Comparison of ENCODE assay signal across 23 mouse cellular contexts in genomic region chr19:59265907-59266306, GRCm38 (mm10). TPM values are rescaled to one million over a fixed set of nuclear protein-coding genes. Genes with fewer than 3 reads are reported as not detected.
"Had no signal": no experiment of that assay in that cellular context is flagged by ENCODE, and none has a peak within 500 bp of the region (broad histone marks: within the 10 kb centered on the region; RNA-seq: fewer than 3 reads in every experiment).

No protein-coding gene starts in this region.

- H3K36me3 ChIP-seq: limb, embryonic 10.5 days; liver, embryonic 12.5 days; midbrain, embryonic 10.5 days; neural tube, embryonic 13.5 days had no signal

- H3K27ac ChIP-seq: kidney, postnatal 0 days; limb, embryonic 10.5 days; liver, embryonic 12.5 days; midbrain, embryonic 10.5 days; neural tube, embryonic 13.5 days had no signal

- H3K4me3 ChIP-seq: limb, embryonic 10.5 days; liver, embryonic 12.5 days; midbrain, embryonic 10.5 days; neural tube, embryonic 13.5 days had no signal

- H3K9ac ChIP-seq: liver, embryonic 12.5 days; lung, embryonic 14.5 days; neural tube, embryonic 13.5 days had no signal

- DNase-seq: kidney, adult 9 months; kidney, postnatal 36 days; lung, embryonic 14.5 days; lung, postnatal 10 days; lung, postnatal 4 days; retina, postnatal 1 day; right cerebral cortex, postnatal 4 days; spleen, adult 18-20 months; thymus, adult 18-20 months; thymus, postnatal 14 days had no signal

- ATAC-seq: liver, embryonic 12.5 days; midbrain, embryonic 16.5 days had no signal

- H3K4me2 ChIP-seq: liver, embryonic 12.5 days; lung, embryonic 14.5 days; neural tube, embryonic 13.5 days had no signal

- H3K9me3 ChIP-seq: limb, embryonic 10.5 days; liver, embryonic 12.5 days; midbrain, embryonic 10.5 days; neural tube, embryonic 13.5 days had no signal

RNA-seq across cellular contexts. Expression of gene Kcnk18, which starts 46.9 kb away (rescaled TPM):
- total RNA-seq: layer of hippocampus, adult 8-10 months; layer of hippocampus, postnatal 25 days; left cerebral cortex, postnatal 10 days; megakaryocyte, adult 5-6 weeks had no signal
- polyA plus RNA-seq: kidney, postnatal 0 days; limb, embryonic 10.5 days; limb, embryonic 14.5 days; liver, embryonic 12.5 days; liver, embryonic 16.5 days; lung, embryonic 14.5 days; midbrain, embryonic 10.5 days; midbrain, embryonic 16.5 days; neural tube, embryonic 13.5 days; stomach, embryonic 14.5 days had no signal
